Mouse (Mus musculus) erythroblast, embryonic 14.5 days (primary cell): Measurements from ENCODE around the gene Cobll1.

Experiments used
- GATA1 ChIP-seq: IDR thresholded peaks from 2 replicates; pipeline ENCODE4 v1.6.1; 2012; ENCODE audit warnings: low read length, inconsistent platforms, mixed read lengths
- TAL1 ChIP-seq: IDR thresholded peaks from 3 replicates; pipeline ENCODE4 v1.6.1; 2012; ENCODE audit warnings: low read length, inconsistent platforms, mixed read lengths

DNA sequence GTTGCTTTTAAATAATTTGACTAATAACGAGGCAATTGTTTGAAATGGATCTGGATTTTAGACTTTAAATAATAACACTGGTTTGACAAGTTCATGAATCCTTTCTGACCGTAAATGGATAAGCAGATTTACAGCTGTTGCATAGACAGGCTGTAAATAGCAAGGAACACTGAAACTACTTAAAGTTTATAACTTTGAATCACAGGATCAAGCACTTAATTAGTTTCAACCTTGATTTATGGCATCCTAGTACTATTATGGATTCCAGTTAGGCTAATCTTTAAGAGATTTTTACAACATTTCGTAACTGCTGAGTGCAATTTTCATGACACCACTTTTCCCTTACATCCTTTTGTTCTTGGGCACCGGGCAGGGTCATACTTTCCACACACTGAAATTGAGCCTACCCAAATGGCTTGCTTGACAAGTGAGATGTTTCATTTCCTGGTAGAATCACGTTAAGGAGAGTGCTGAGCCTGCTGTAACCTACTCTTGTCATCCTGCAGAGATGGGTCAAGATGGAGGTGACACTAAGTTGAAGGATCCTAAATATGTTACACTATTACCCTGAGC lies 1.1 kb upstream of the Cobll1 start:
- no peak for TF ChIP-seq GATA1
- TF ChIP-seq TAL1, result no peak
